Mouse (Mus musculus): ENCODE measurements around the gene Atp6v0e.

Gene Atp6v0e

GRCm38 (mm10) chr17:26721802-26722201 lies 58.8 kb downstream of the Atp6v0e start:
- DNase-seq: no peak

- DNase-seq: no peak
These were observed 61.8 kb downstream of the Atp6v0e start for GRCm38 (mm10) chr17:26724790-26725189.

GRCm38 (mm10) chr17:26726674-26727073 lies 63.6 kb downstream of the Atp6v0e start:
- no peak for DNase-seq

GRCm38 (mm10) chr17:26727110-26727755 lies 64.2 kb downstream of the Atp6v0e start:
- no peak for DNase-seq

- no peak for DNase-seq
These were observed 79.5 kb downstream of the Atp6v0e start for GRCm38 (mm10) chr17:26742581-26742980.

GRCm38 (mm10) chr17:26743294-26743693 lies 80.3 kb downstream of the Atp6v0e start:
- DNase-seq: no peak
